Mouse (Mus musculus) large intestine, adult 2 months (tissue): ENCODE measurements around the gene Tcp11x2. TPM values are rescaled to one million over a fixed set of nuclear protein-coding genes. Genes with fewer than 3 reads are reported as not detected.
A peak's percentile ranks its signal among the peaks of the same experiment; 100 is the strongest.

Source experiments
- DNase-seq: peaks from one replicate; pipeline ENCODE4 v3.0.0-alpha.2; 2012; ENCODE audit warnings: low read depth, low spot score
- WGBS: fragments of 180-500 bp; shearing (Covaris S2); methylation state at CpG from one replicate; pipeline ENCODE4 v1.1.7; 2018; 5-methylcytosine and 5-hydroxymethylcytosine counted together
- polyA plus RNA-seq: library from polyadenylated mRNA; depleted of rRNA; stranded (reverse); fragments of >200 nt; gene quantifications from 2 replicates; pipeline ENCODE4 v1.2.3, GENCODE M21; 2012; rRNA removed

The Tcp11x2 gene
- not detected in 2 replicates for polyA plus RNA-seq

- 68% methylated on average over 1 of the region's 1 CpGs for whole genome bisulfite sequencing
- no peak for DNase-seq
Observed at GRCm38 (mm10) chrX:135693633-135694032, at the start of gene Tcp11x2. TSS of gene Tcp11x2 (minus strand) at chrX:135693790.

- DNase-seq = no peak
Observed at GRCm38 (mm10) chrX:135743056-135743355, 49.4 kb upstream of the Tcp11x2 start.

GRCm38 (mm10) chrX:135742304-135743055, 48.9 kb upstream of the Tcp11x2 start, which contains the start of the genes Armcx5 and Gprasp1:
TSS of gene Armcx5 (plus strand) at chrX:135742733.
TSS of gene Gprasp1 (plus strand) at chrX:135742733.
- peak; percentile 63 for DNase-seq
- 15% methylated on average over 48 of the region's 48 CpGs for WGBS

More at GRCm38 (mm10) chrX:135743056-135743355, 49.4 kb upstream of the Tcp11x2 start:
- WGBS = 19% methylated on average over 7 of the region's 7 CpGs

GRCm38 (mm10) chrX:135738730-135739520, 45.3 kb upstream of the Tcp11x2 start:
- DNase-seq = no peak
- 59% methylated on average over 2 of the region's 2 CpGs for WGBS

- 86% methylated on average over 10 of the region's 10 CpGs for WGBS
- no peak for DNase-seq
Observed at GRCm38 (mm10) chrX:135725161-135725560, 31.6 kb upstream of the Tcp11x2 start, which contains the start of gene Tmsb15a. TSS of gene Tmsb15a (minus strand) at chrX:135725261.

GRCm38 (mm10) chrX:135712845-135713244, 19.3 kb upstream of the Tcp11x2 start:
- 65% methylated on average over 2 of the region's 2 CpGs for WGBS
- DNase-seq = no peak

GRCm38 (mm10) chrX:135704349-135704748, 10.8 kb upstream of the Tcp11x2 start:
- 25% methylated on average over 2 of the region's 2 CpGs for WGBS
- no peak for DNase-seq

- 84% methylated on average over 1 of the region's 1 CpGs for WGBS
- DNase-seq = no peak
Observed at GRCm38 (mm10) chrX:135703111-135703510, 9.5 kb upstream of the Tcp11x2 start.

GRCm38 (mm10) chrX:135687802-135688201, 5.8 kb downstream of the Tcp11x2 start:
- WGBS = 58% methylated on average over 3 of the region's 3 CpGs
- no peak for DNase-seq

GRCm38 (mm10) chrX:135681858-135682257, 11.7 kb downstream of the Tcp11x2 start:
- no peak for DNase-seq
- WGBS = 50% methylated on average over 2 of the region's 2 CpGs

- 34% methylated on average over 9 of the region's 9 CpGs for WGBS
- DNase-seq = no peak
Observed at GRCm38 (mm10) chrX:135652173-135652772, 41.3 kb downstream of the Tcp11x2 start.

GRCm38 (mm10) chrX:135627605-135628004, 66.0 kb downstream of the Tcp11x2 start, which contains the start of gene Prame:
TSS of gene Prame (minus strand) at chrX:135627705.
- 85% methylated on average over 11 of the region's 11 CpGs for WGBS
- DNase-seq = no peak

Other genes with a start within 250 kb of the Tcp11x2 start
- not detected in 2 replicates for gene AV320801, start 199.2 kb downstream of the Tcp11x2 start, polyA plus RNA-seq
- 3.6 and 6.0 TPM in 2 replicates for gene Nxf7, start 95.0 kb downstream of the Tcp11x2 start, polyA plus RNA-seq
- gene Prame, start 66.1 kb downstream of the Tcp11x2 start, polyA plus RNA-seq = not detected in 2 replicates
- not detected in 2 replicates for gene Tmsb15a, start 31.5 kb upstream of the Tcp11x2 start, polyA plus RNA-seq
- 0.62 and 1.1 TPM in 2 replicates for gene Armcx5, start 48.9 kb upstream of the Tcp11x2 start, polyA plus RNA-seq
- gene Gprasp1, start 48.9 kb upstream of the Tcp11x2 start, polyA plus RNA-seq = 4.2 and 9.0 TPM in 2 replicates
- gene Bhlhb9, start 103.8 kb upstream of the Tcp11x2 start, polyA plus RNA-seq = 0.55 and 0.60 TPM in 2 replicates
- gene Gprasp2, start 145.2 kb upstream of the Tcp11x2 start, polyA plus RNA-seq = 0.68 and 1.3 TPM in 2 replicates